Mouse (Mus musculus) cerebellum, adult 9-11 months (tissue): ENCODE data around the gene Cdk9.

ENCODE experiments used
- DNase-seq: peaks from one replicate; pipeline ENCODE4 v3.0.0; 2022

Cdk9 gene

GRCm38 (mm10) chr2:32705018-32705417 lies 7.9 kb downstream of the Cdk9 start:
- DNase-seq: no peak

- no peak for DNase-seq
Measured at GRCm38 (mm10) chr2:32704021-32704421, 8.9 kb downstream of the Cdk9 start, which contains the start of gene Fpgs. Gene Fpgs, minus strand, starts transcription at chr2:32704145.

GRCm38 (mm10) chr2:32703046-32703445 lies 9.8 kb downstream of the Cdk9 start:
- no peak for DNase-seq

- no peak for DNase-seq
Measured at GRCm38 (mm10) chr2:32700966-32701743, 11.7 kb downstream of the Cdk9 start.

- no peak for DNase-seq
Measured at GRCm38 (mm10) chr2:32699680-32700079, 13.2 kb downstream of the Cdk9 start.

- DNase-seq: no peak
Measured at GRCm38 (mm10) chr2:32694691-32695090, 18.2 kb downstream of the Cdk9 start.

GRCm38 (mm10) chr2:32693823-32694411 lies 19.0 kb downstream of the Cdk9 start:
- DNase-seq: peak; percentile 97

- peak; percentile 61 for DNase-seq
Measured at GRCm38 (mm10) chr2:32693282-32693681, 19.6 kb downstream of the Cdk9 start.

- DNase-seq: peak; percentile 59
Measured at GRCm38 (mm10) chr2:32692496-32692895, 20.4 kb downstream of the Cdk9 start.

GRCm38 (mm10) chr2:32691041-32691440 lies 21.8 kb downstream of the Cdk9 start:
- DNase-seq: no peak

- DNase-seq: peak; percentile 87
Measured at GRCm38 (mm10) chr2:32689420-32689819, 23.5 kb downstream of the Cdk9 start.

GRCm38 (mm10) chr2:32687562-32687961 lies 25.3 kb downstream of the Cdk9 start:
- no peak for DNase-seq

GRCm38 (mm10) chr2:32686640-32687039 lies 26.2 kb downstream of the Cdk9 start:
- DNase-seq: no peak

- DNase-seq: no peak
Measured at GRCm38 (mm10) chr2:32685807-32686206, 27.1 kb downstream of the Cdk9 start.

- DNase-seq: no peak
Measured at GRCm38 (mm10) chr2:32684681-32685428, 28.0 kb downstream of the Cdk9 start.

- DNase-seq: no peak
Measured at GRCm38 (mm10) chr2:32683701-32684100, 29.2 kb downstream of the Cdk9 start.

- DNase-seq: no peak
Measured at GRCm38 (mm10) chr2:32682721-32683417, 30.0 kb downstream of the Cdk9 start.

GRCm38 (mm10) chr2:32681754-32682153 lies 31.1 kb downstream of the Cdk9 start:
- DNase-seq: no peak

GRCm38 (mm10) chr2:32680961-32681650 lies 31.8 kb downstream of the Cdk9 start:
- DNase-seq: no peak

GRCm38 (mm10) chr2:32680051-32680451 lies 32.8 kb downstream of the Cdk9 start:
- no peak for DNase-seq

- no peak for DNase-seq
Measured at GRCm38 (mm10) chr2:32677683-32678082, 35.2 kb downstream of the Cdk9 start.

GRCm38 (mm10) chr2:32676821-32677220 lies 36.1 kb downstream of the Cdk9 start:
- DNase-seq: no peak
